Mouse (Mus musculus): ENCODE data around the gene Frmpd4. TPM values are rescaled to one million over a fixed set of nuclear protein-coding genes. Genes with fewer than 3 reads are reported as not detected.
A peak's percentile ranks its signal among the peaks of the same experiment; 100 is the strongest.

Frmpd4 gene
- polyA plus RNA-seq, 1 experiment from 2014 or later: 0.05 TPM

- DNase-seq (ENCODE audit: low spot score): no peak
- Histone ChIP-seq H3K4me1 (no peaks in the 10 kb centered on the region), H3K27ac (no peak overlapping the region), H3K27me3 (ENCODE audit: low read depth, poor library complexity, severe bottlenecking) (peaks cover 84% of the 10 kb centered on the region), H3K9me3 (replicated peaks) (no peaks in the 10 kb centered on the region), H3K4me3 (no peak overlapping the region), H3K36me3 (no peaks in the 10 kb centered on the region)
- WGBS: 79% methylated on average over 4 of the region's 4 CpGs
These were observed 556.4 kb downstream of the Frmpd4 start for GRCm38 (mm10) chrX:168020574-168021145.

- DNase-seq (ENCODE audit: low spot score): no peak
- no peaks in the 10 kb centered on the region for H3K36me3 ChIP-seq
- H3K4me1 ChIP-seq: no peaks in the 10 kb centered on the region
- no peak overlapping the region for H3K27ac ChIP-seq
- H3K9me3 ChIP-seq (replicated peaks): no peaks in the 10 kb centered on the region
- H3K4me3 ChIP-seq: no peak overlapping the region
- 85% methylated on average over 3 of the region's 3 CpGs for WGBS
- H3K27me3 ChIP-seq (ENCODE audit: low read depth, poor library complexity, severe bottlenecking): peaks cover 89% of the 10 kb centered on the region
These were observed 559.2 kb downstream of the Frmpd4 start for GRCm38 (mm10) chrX:168017792-168018191.

- Histone ChIP-seq H3K9me3 (replicated peaks) (no peaks in the 10 kb centered on the region), H3K4me1 (no peaks in the 10 kb centered on the region), H3K36me3 (no peaks in the 10 kb centered on the region), H3K27me3 (ENCODE audit: low read depth, poor library complexity, severe bottlenecking) (peaks cover 80% of the 10 kb centered on the region), H3K4me3 (no peak overlapping the region), H3K27ac (no peak overlapping the region)
- DNase-seq (ENCODE audit: low spot score): no peak
These were observed 592.2 kb downstream of the Frmpd4 start for GRCm38 (mm10) chrX:167984835-167985234.

GRCm38 (mm10) chrX:167951207-167951606 is 625.8 kb downstream of the Frmpd4 start:
- H3K4me1 ChIP-seq: no peaks in the 10 kb centered on the region
- no peak for DNase-seq (ENCODE audit: low spot score)
- no peaks in the 10 kb centered on the region for H3K9me3 ChIP-seq (replicated peaks)
- H3K27me3 ChIP-seq (ENCODE audit: low read depth, poor library complexity, severe bottlenecking): peaks cover 83% of the 10 kb centered on the region
- no peak overlapping the region for H3K27ac ChIP-seq
- no peaks in the 10 kb centered on the region for H3K36me3 ChIP-seq
- no peak overlapping the region for H3K4me3 ChIP-seq
- WGBS: 84% methylated on average over 2 of the region's 2 CpGs

- Histone ChIP-seq H3K9me3 (replicated peaks) (no peaks in the 10 kb centered on the region), H3K4me3 (no peak overlapping the region), H3K4me1 (no peaks in the 10 kb centered on the region), H3K27ac (no peak overlapping the region), H3K36me3 (no peaks in the 10 kb centered on the region), H3K27me3 (ENCODE audit: low read depth, poor library complexity, severe bottlenecking) (peaks cover 77% of the 10 kb centered on the region)
- DNase-seq (ENCODE audit: low spot score): no peak
These were observed 667.5 kb downstream of the Frmpd4 start for GRCm38 (mm10) chrX:167909483-167909882.

GRCm38 (mm10) chrX:167901046-167901445 is 676.0 kb downstream of the Frmpd4 start:
- no peak for DNase-seq (ENCODE audit: low spot score)
- no peak overlapping the region for H3K4me3 ChIP-seq
- no peaks in the 10 kb centered on the region for H3K9me3 ChIP-seq (replicated peaks)
- no peaks in the 10 kb centered on the region for H3K4me1 ChIP-seq
- WGBS: 84% methylated on average over 3 of the region's 3 CpGs
- no peaks in the 10 kb centered on the region for H3K36me3 ChIP-seq
- H3K27me3 ChIP-seq (ENCODE audit: low read depth, poor library complexity, severe bottlenecking): peaks cover 79% of the 10 kb centered on the region
- no peak overlapping the region for H3K27ac ChIP-seq

GRCm38 (mm10) chrX:167854821-167855220 is 722.2 kb downstream of the Frmpd4 start:
- no peaks in the 10 kb centered on the region for H3K9me3 ChIP-seq (replicated peaks)
- no peak overlapping the region for H3K27ac ChIP-seq
- no peaks in the 10 kb centered on the region for H3K36me3 ChIP-seq
- 75% methylated on average over 5 of the region's 5 CpGs for WGBS
- no peak for DNase-seq (ENCODE audit: low spot score)
- no peak overlapping the region for H3K4me3 ChIP-seq
- peaks cover 91% of the 10 kb centered on the region for H3K27me3 ChIP-seq (ENCODE audit: low read depth, poor library complexity, severe bottlenecking)
- H3K4me1 ChIP-seq: no peaks in the 10 kb centered on the region

GRCm38 (mm10) chrX:167832543-167832942 is 744.5 kb downstream of the Frmpd4 start:
- Histone ChIP-seq H3K27ac (no peak overlapping the region), H3K9me3 (replicated peaks) (no peaks in the 10 kb centered on the region), H3K27me3 (ENCODE audit: low read depth, poor library complexity, severe bottlenecking) (peaks cover 90% of the 10 kb centered on the region), H3K4me1 (no peaks in the 10 kb centered on the region), H3K36me3 (no peaks in the 10 kb centered on the region), H3K4me3 (no peak overlapping the region)
- 77% methylated on average over 2 of the region's 2 CpGs for WGBS
- no peak for DNase-seq (ENCODE audit: low spot score)

GRCm38 (mm10) chrX:167828456-167828855 is 748.6 kb downstream of the Frmpd4 start:
- no peak overlapping the region for H3K4me3 ChIP-seq
- no peak for DNase-seq (ENCODE audit: low spot score)
- no peaks in the 10 kb centered on the region for H3K36me3 ChIP-seq
- H3K9me3 ChIP-seq (replicated peaks): no peaks in the 10 kb centered on the region
- H3K27me3 ChIP-seq (ENCODE audit: low read depth, poor library complexity, severe bottlenecking): peaks cover 91% of the 10 kb centered on the region
- no peak overlapping the region for H3K27ac ChIP-seq
- no peaks in the 10 kb centered on the region for H3K4me1 ChIP-seq

- no peak overlapping the region for H3K4me3 ChIP-seq
- WGBS: 50% methylated on average over 4 of the region's 4 CpGs
- H3K27me3 ChIP-seq (ENCODE audit: low read depth, poor library complexity, severe bottlenecking): peaks cover 76% of the 10 kb centered on the region
- no peaks in the 10 kb centered on the region for H3K9me3 ChIP-seq (replicated peaks)
- peak; percentile 29 for DNase-seq (ENCODE audit: low spot score)
- H3K27ac ChIP-seq: no peak overlapping the region
- no peaks in the 10 kb centered on the region for H3K4me1 ChIP-seq
- H3K36me3 ChIP-seq: no peaks in the 10 kb centered on the region
These were observed 759.7 kb downstream of the Frmpd4 start for GRCm38 (mm10) chrX:167817363-167817762.

- H3K4me1 ChIP-seq: no peaks in the 10 kb centered on the region
- no peak for DNase-seq (ENCODE audit: low spot score)
- 81% methylated on average over 2 of the region's 2 CpGs for WGBS
- H3K27me3 ChIP-seq (ENCODE audit: low read depth, poor library complexity, severe bottlenecking): peaks cover 92% of the 10 kb centered on the region
- H3K36me3 ChIP-seq: no peaks in the 10 kb centered on the region
- no peak overlapping the region for H3K4me3 ChIP-seq
- H3K9me3 ChIP-seq (replicated peaks): no peaks in the 10 kb centered on the region
- H3K27ac ChIP-seq: no peak overlapping the region
These were observed 766.9 kb downstream of the Frmpd4 start for GRCm38 (mm10) chrX:167810120-167810519.

- H3K4me3 ChIP-seq: no peak overlapping the region
- 98% methylated on average over 5 of the region's 5 CpGs for WGBS
- H3K9me3 ChIP-seq (replicated peaks): no peaks in the 10 kb centered on the region
- H3K27me3 ChIP-seq (ENCODE audit: low read depth, poor library complexity, severe bottlenecking): peaks cover 91% of the 10 kb centered on the region
- no peaks in the 10 kb centered on the region for H3K36me3 ChIP-seq
- H3K27ac ChIP-seq: no peak overlapping the region
- no peaks in the 10 kb centered on the region for H3K4me1 ChIP-seq
- DNase-seq (ENCODE audit: low spot score): no peak
These were observed 768.5 kb downstream of the Frmpd4 start for GRCm38 (mm10) chrX:167808572-167808971.

- Histone ChIP-seq H3K27ac (no peak overlapping the region), H3K4me1 (no peaks in the 10 kb centered on the region), H3K4me3 (no peak overlapping the region), H3K36me3 (no peaks in the 10 kb centered on the region), H3K9me3 (replicated peaks) (no peaks in the 10 kb centered on the region), H3K27me3 (ENCODE audit: low read depth, poor library complexity, severe bottlenecking) (peaks cover 95% of the 10 kb centered on the region)
- DNase-seq (ENCODE audit: low spot score): no peak
- WGBS: 83% methylated on average over 2 of the region's 2 CpGs
These were observed 788.3 kb downstream of the Frmpd4 start for GRCm38 (mm10) chrX:167788737-167789136.

- Histone ChIP-seq H3K27ac (no peak overlapping the region), H3K27me3 (ENCODE audit: low read depth, poor library complexity, severe bottlenecking) (peaks cover 74% of the 10 kb centered on the region), H3K4me1 (no peaks in the 10 kb centered on the region), H3K4me3 (no peak overlapping the region), H3K9me3 (replicated peaks) (no peaks in the 10 kb centered on the region), H3K36me3 (no peaks in the 10 kb centered on the region)
- DNase-seq (ENCODE audit: low spot score): no peak
These were observed 793.5 kb downstream of the Frmpd4 start for GRCm38 (mm10) chrX:167783526-167783925.

Data from limb, embryonic 10.5 days (tissue).